Mouse (Mus musculus) E14TG2a.4 (cell line): Measurements from ENCODE around the gene Myo15.
"Not testable (repeated sequence)": the region's sequence is repeated elsewhere in the genome, so short reads cannot be mapped to it uniquely, and the experiment has no call there.

Source experiments
- H3K27me3 ChIP-seq: 2 replicates; pipeline ENCODE4 v1.6.1; 2014; ENCODE audit warnings: low read length, control low read depth; ENCODE audit not compliant: insufficient read depth
- H3K36me3 ChIP-seq: 2 replicates; pipeline ENCODE4 v1.6.1; 2014; ENCODE audit warnings: low read length, control low read depth; ENCODE audit not compliant: insufficient read depth
- H3K4me1 ChIP-seq: replicated peaks from 2 replicates; pipeline ENCODE4 v1.6.1; 2014; ENCODE audit warnings: low read depth, low read length, control low read depth
- H3K4me3 ChIP-seq: replicated peaks from 2 replicates; pipeline ENCODE4 v1.5.1; 2014; ENCODE audit warnings: mild to moderate bottlenecking, low read length
- H3K9me3 ChIP-seq: 2 replicates; pipeline ENCODE4 v1.6.1; 2014; ENCODE audit warnings: low read length, control low read depth
- CTCF ChIP-seq: conservative IDR thresholded peaks from 2 replicates; pipeline ENCODE4 v1.5.1; 2014; ENCODE audit warnings: low read length
- NANOG ChIP-seq: IDR thresholded peaks from 2 replicates; pipeline ENCODE4 v1.6.1; 2014; ENCODE audit warnings: borderline replicate concordance, low read length, mixed read lengths
- POU5F1 ChIP-seq: IDR thresholded peaks from 2 replicates; pipeline ENCODE4 v1.6.1; 2014; ENCODE audit warnings: low read length, borderline replicate concordance

Myo15 gene

GRCm38 (mm10) chr11:60545433-60545832, 76.3 kb downstream of the Myo15 start:
- peaks cover 98% of the 10 kb centered on the region for H3K36me3 ChIP-seq
- no peak overlapping the region for H3K4me3 ChIP-seq
- TF ChIP-seq CTCF = no peak
- H3K4me1 ChIP-seq = peaks cover 62% of the 10 kb centered on the region
- H3K9me3 ChIP-seq = no peaks in the 10 kb centered on the region
- no peaks in the 10 kb centered on the region for H3K27me3 ChIP-seq

- no peak for TF ChIP-seq NANOG
- no peak for TF ChIP-seq CTCF
- TF ChIP-seq POU5F1 = no peak
- Histone ChIP-seq H3K27me3 (no peaks in the 10 kb centered on the region), H3K4me1 (peaks cover 45% of the 10 kb centered on the region), H3K9me3 (no peaks in the 10 kb centered on the region), H3K4me3 (no peak overlapping the region), H3K36me3 (peaks cover 100% of the 10 kb centered on the region)
Observed at GRCm38 (mm10) chr11:60548112-60548511, 79.0 kb downstream of the Myo15 start.

- Histone ChIP-seq H3K27me3 (no peaks in the 10 kb centered on the region), H3K36me3 (peaks cover 100% of the 10 kb centered on the region), H3K9me3 (no peaks in the 10 kb centered on the region), H3K4me3 (no peak overlapping the region), H3K4me1 (peaks cover 21% of the 10 kb centered on the region)
- TF ChIP-seq POU5F1 (no peak), NANOG (no peak), CTCF (no peak)
Observed at GRCm38 (mm10) chr11:60553091-60553490, 84.0 kb downstream of the Myo15 start.

- Histone ChIP-seq H3K36me3 (peaks cover 77% of the 10 kb centered on the region), H3K4me1 (peaks cover 12% of the 10 kb centered on the region), H3K9me3 (no peaks in the 10 kb centered on the region), H3K27me3 (no peaks in the 10 kb centered on the region), H3K4me3 (no peak overlapping the region)
- TF ChIP-seq NANOG (no peak), CTCF (no peak), POU5F1 (no peak)
Observed at GRCm38 (mm10) chr11:60557675-60558074, 88.5 kb downstream of the Myo15 start.

GRCm38 (mm10) chr11:60559342-60559741, 90.2 kb downstream of the Myo15 start:
- Histone ChIP-seq H3K36me3 (peaks cover 61% of the 10 kb centered on the region), H3K27me3 (no peaks in the 10 kb centered on the region), H3K9me3 (no peaks in the 10 kb centered on the region), H3K4me1 (peaks cover 7% of the 10 kb centered on the region), H3K4me3 (no peak overlapping the region)
- peak; percentile 98 for TF ChIP-seq CTCF
- no peak for TF ChIP-seq NANOG

GRCm38 (mm10) chr11:60574006-60574405, 104.9 kb downstream of the Myo15 start:
- not testable (repeated sequence) for H3K27me3 ChIP-seq, H3K9me3 ChIP-seq, H3K36me3 ChIP-seq, H3K4me1 ChIP-seq
- H3K4me3 ChIP-seq = 0 out of 2 replicates have a peak overlapping the region, but pooled peaks have one; percentile 29
